Mouse (Mus musculus) E14TG2a.4 (cell line): ENCODE results near the gene Gm20388.

Experiments used
- H3K27me3 ChIP-seq: 2 replicates; pipeline ENCODE4 v1.6.1; 2014; ENCODE audit warnings: low read length, control low read depth; ENCODE audit not compliant: insufficient read depth
- H3K36me3 ChIP-seq: 2 replicates; pipeline ENCODE4 v1.6.1; 2014; ENCODE audit warnings: low read length, control low read depth; ENCODE audit not compliant: insufficient read depth
- H3K4me1 ChIP-seq: replicated peaks from 2 replicates; pipeline ENCODE4 v1.6.1; 2014; ENCODE audit warnings: low read depth, low read length, control low read depth
- H3K4me3 ChIP-seq: replicated peaks from 2 replicates; pipeline ENCODE4 v1.5.1; 2014; ENCODE audit warnings: mild to moderate bottlenecking, low read length
- H3K9me3 ChIP-seq: 2 replicates; pipeline ENCODE4 v1.6.1; 2014; ENCODE audit warnings: low read length, control low read depth
- CTCF ChIP-seq: conservative IDR thresholded peaks from 2 replicates; pipeline ENCODE4 v1.5.1; 2014; ENCODE audit warnings: low read length
- NANOG ChIP-seq: IDR thresholded peaks from 2 replicates; pipeline ENCODE4 v1.6.1; 2014; ENCODE audit warnings: borderline replicate concordance, low read length, mixed read lengths
- POU5F1 ChIP-seq: IDR thresholded peaks from 2 replicates; pipeline ENCODE4 v1.6.1; 2014; ENCODE audit warnings: low read length, borderline replicate concordance

Gm20388 gene

GRCm38 (mm10) chr8:120498349-120498831, 587.7 kb downstream of the Gm20388 start:
- H3K36me3 ChIP-seq, result no peaks in the 10 kb centered on the region; the same call in 1 of the 2 replicates
- no peaks in the 10 kb centered on the region for H3K9me3 ChIP-seq
- no peaks in the 10 kb centered on the region; the same call in 1 of the 2 replicates for H3K27me3 ChIP-seq
- TF ChIP-seq POU5F1 (no peak), NANOG (no peak), CTCF (no peak)
- H3K4me1 ChIP-seq, result peaks cover 93% of the 10 kb centered on the region
- peak overlapping the region; percentile 27; the same call in 1 of the 2 replicates for H3K4me3 ChIP-seq

- Histone ChIP-seq H3K27me3 (no peaks in the 10 kb centered on the region; the same call in 1 of the 2 replicates), H3K4me1 (peaks cover 91% of the 10 kb centered on the region), H3K9me3 (no peaks in the 10 kb centered on the region), H3K36me3 (no peaks in the 10 kb centered on the region; the same call in 1 of the 2 replicates), H3K4me3 (peak overlapping the region; percentile 27)
- TF ChIP-seq NANOG (no peak), CTCF (no peak), POU5F1 (no peak)
Observed at GRCm38 (mm10) chr8:120498926-120499605, 588.4 kb downstream of the Gm20388 start.

GRCm38 (mm10) chr8:120500701-120501261, 590.1 kb downstream of the Gm20388 start:
- H3K27me3 ChIP-seq, result no peaks in the 10 kb centered on the region; the same call in 1 of the 2 replicates
- H3K9me3 ChIP-seq, result no peaks in the 10 kb centered on the region
- no peaks in the 10 kb centered on the region; the same call in 1 of the 2 replicates for H3K36me3 ChIP-seq
- TF ChIP-seq NANOG, result no peak
- no peak for TF ChIP-seq CTCF
- no peak for TF ChIP-seq POU5F1
- no peak overlapping the region for H3K4me3 ChIP-seq
- peaks cover 90% of the 10 kb centered on the region for H3K4me1 ChIP-seq

DNA sequence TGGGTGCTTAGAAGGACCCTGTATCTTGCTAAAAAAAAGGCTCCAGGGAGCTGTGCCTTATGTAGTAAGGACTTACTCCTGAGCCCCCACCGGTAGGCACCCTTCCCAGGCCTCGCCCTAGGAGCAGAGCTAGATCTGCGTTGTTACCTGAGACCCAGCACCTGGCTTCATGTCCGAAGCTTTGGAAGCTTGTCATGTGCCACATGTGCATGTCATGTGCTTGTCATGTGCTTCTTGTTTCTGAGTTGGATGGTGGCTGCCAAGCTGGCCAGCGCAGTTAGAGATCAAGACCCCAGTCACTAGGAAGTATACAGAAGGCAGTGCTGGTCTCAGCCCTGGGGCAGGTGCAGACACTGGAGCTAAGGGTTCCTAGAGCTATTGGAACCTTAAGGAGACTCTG, 590.8 kb downstream of the Gm20388 start:
- Histone ChIP-seq H3K36me3 (no peaks in the 10 kb centered on the region; the same call in 1 of the 2 replicates), H3K4me1 (peaks cover 91% of the 10 kb centered on the region), H3K4me3 (no peak overlapping the region), H3K9me3 (no peaks in the 10 kb centered on the region), H3K27me3 (no peaks in the 10 kb centered on the region)
- TF ChIP-seq NANOG, result no peak
- no peak for TF ChIP-seq CTCF
- TF ChIP-seq POU5F1, result no peak

GRCm38 (mm10) chr8:120502428-120502827, 591.8 kb downstream of the Gm20388 start:
- H3K4me3 ChIP-seq, result no peak overlapping the region
- no peaks in the 10 kb centered on the region for H3K27me3 ChIP-seq
- peaks cover 91% of the 10 kb centered on the region for H3K4me1 ChIP-seq
- H3K36me3 ChIP-seq, result no peaks in the 10 kb centered on the region
- no peaks in the 10 kb centered on the region for H3K9me3 ChIP-seq
- TF ChIP-seq NANOG (no peak), POU5F1 (no peak), CTCF (no peak)

GRCm38 (mm10) chr8:120504251-120505081, 593.8 kb downstream of the Gm20388 start:
- Histone ChIP-seq H3K36me3 (no peaks in the 10 kb centered on the region), H3K27me3 (no peaks in the 10 kb centered on the region), H3K4me3 (peak overlapping the region; percentile 69), H3K4me1 (peaks cover 91% of the 10 kb centered on the region), H3K9me3 (no peaks in the 10 kb centered on the region)
- TF ChIP-seq CTCF (no peak), NANOG (no peak), POU5F1 (no peak)

DNA sequence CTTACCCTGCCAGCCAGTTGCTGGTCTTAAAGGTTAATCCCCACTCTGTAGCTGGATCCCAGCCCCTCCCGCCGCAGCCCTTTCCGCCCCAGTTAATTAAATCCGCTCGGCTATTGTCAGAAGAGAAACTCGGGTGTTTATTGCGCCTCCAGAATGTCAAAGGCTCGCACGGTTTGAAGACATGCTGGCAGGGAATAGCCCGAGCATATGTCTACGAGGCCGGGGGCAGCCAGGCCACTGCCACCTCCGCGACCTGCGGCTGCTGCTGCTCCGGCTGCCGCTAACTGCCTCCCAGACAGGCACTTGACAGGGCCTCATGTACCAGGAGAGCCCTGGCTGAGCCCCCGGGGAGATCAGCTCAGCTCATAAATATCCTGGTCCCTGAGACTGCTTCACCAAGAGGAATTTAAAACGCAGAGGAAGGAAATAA, 594.5 kb downstream of the Gm20388 start:
- Histone ChIP-seq H3K9me3 (no peaks in the 10 kb centered on the region), H3K36me3 (no peaks in the 10 kb centered on the region), H3K27me3 (no peaks in the 10 kb centered on the region), H3K4me1 (peaks cover 90% of the 10 kb centered on the region), H3K4me3 (peak overlapping the region; percentile 69)
- TF ChIP-seq POU5F1, result no peak
- TF ChIP-seq CTCF, result no peak
- TF ChIP-seq NANOG, result no peak
